Mouse (Mus musculus): ENCODE measurements around the gene Abat.

Gene Abat

DNA sequence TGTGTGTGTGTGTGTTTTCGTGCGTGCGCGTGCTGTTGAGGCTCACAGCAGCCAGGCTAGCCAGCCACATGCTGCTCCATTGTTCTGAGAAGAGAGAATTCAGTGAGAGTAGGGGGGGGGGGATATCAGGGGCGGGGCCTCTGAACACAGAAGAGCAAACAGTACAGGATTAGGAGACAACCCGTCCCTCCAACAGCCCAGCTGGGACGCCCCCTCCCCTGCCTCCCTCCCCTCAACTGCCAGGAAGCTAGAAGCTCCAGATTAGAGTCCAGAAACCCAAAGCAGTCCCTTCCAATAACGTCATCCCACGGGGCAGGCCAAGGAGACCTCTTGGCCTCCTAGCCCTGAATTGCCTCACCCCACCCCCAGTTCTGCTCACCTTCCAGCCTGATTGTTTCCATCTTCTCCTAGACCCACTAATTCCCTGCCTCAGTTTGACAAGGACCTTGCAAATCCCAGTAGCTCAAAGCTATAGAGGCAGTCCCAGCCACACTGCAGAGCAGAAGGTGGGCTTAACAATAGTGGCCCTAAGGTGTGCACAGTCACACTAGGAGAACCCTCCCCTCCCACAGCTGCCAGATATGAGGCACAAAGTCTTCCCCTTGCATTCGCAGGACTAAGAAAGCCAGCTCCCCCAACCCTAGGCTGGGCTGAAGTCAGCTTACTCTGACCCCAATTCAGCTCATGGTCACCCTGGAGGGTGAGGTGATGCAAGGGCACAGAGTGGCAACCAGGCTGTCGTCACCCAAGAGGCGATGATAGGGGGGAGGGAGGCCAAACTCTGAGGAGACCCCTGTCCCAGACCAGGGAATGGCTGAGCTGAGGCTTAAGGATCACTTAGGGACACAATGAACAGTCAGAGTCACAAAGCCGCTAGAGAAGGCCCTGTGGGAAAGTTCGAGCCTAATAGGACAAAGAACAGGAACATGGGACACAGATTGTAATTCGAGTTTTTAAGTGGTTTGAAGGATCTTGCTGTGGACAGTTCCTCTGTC is 157.1 kb downstream of the Abat start:
- peak; percentile 26 for DNase-seq (ENCODE audit: low read depth, low spot score)

Measured in forelimb bud, embryonic 11.5 days (tissue).